Mouse (Mus musculus) brain, embryonic 14.5 days (tissue): ENCODE data around the gene Mtrex. TPM values are rescaled to one million over a fixed set of nuclear protein-coding genes. Genes with fewer than 3 reads are reported as not detected.

Experiments used
- DNase-seq: peaks from one replicate; pipeline ENCODE4 v3.0.0-alpha.2; 2011; ENCODE audit warnings: low read depth
- CTCF ChIP-seq: fragments of 200-500 bp; IDR thresholded peaks from 2 replicates; pipeline ENCODE4 v1.5.1; 2012; ENCODE audit warnings: inconsistent platforms, mild to moderate bottlenecking, moderate library complexity, borderline replicate concordance; ENCODE audit not compliant: insufficient read depth, insufficient read length; ENCODE audit errors: extremely low read depth
- POLR2A ChIP-seq: fragments of 200-500 bp; IDR thresholded peaks from 2 replicates; pipeline ENCODE4 v1.6.1; 2012; ENCODE audit warnings: mild to moderate bottlenecking, inconsistent platforms, borderline replicate concordance; ENCODE audit not compliant: poor library complexity, insufficient read depth, insufficient read length, severe bottlenecking; ENCODE audit errors: extremely low read depth
- polyA plus RNA-seq: library from polyadenylated mRNA; depleted of rRNA; stranded (reverse); fragments of >200 nt; gene quantifications from 2 replicates; pipeline ENCODE4 v1.2.3, GENCODE M21; 2012

The Mtrex gene
- polyA plus RNA-seq, 1 experiment: 56.2 TPM

- TF ChIP-seq CTCF: no peak
- no peak for TF ChIP-seq POLR2A
- peak; percentile 37 for DNase-seq
Observed at GRCm38 (mm10) chr13:112840241-112841087, 86.7 kb downstream of the Mtrex start.

GRCm38 (mm10) chr13:112838562-112839232 lies 88.5 kb downstream of the Mtrex start:
- DNase-seq: no peak
- TF ChIP-seq POLR2A (no peak), CTCF (no peak)

- DNase-seq: no peak
- TF ChIP-seq POLR2A: no peak
- TF ChIP-seq CTCF: no peak
Observed at GRCm38 (mm10) chr13:112837621-112838155, 89.5 kb downstream of the Mtrex start.

GRCm38 (mm10) chr13:112836951-112837350 lies 90.2 kb downstream of the Mtrex start:
- DNase-seq: no peak
- no peak for TF ChIP-seq CTCF
- no peak for TF ChIP-seq POLR2A

GRCm38 (mm10) chr13:112835113-112835512 lies 92.1 kb downstream of the Mtrex start:
- TF ChIP-seq CTCF (no peak), POLR2A (no peak)
- peak; percentile 58 for DNase-seq

GRCm38 (mm10) chr13:112833895-112834263 lies 93.3 kb downstream of the Mtrex start:
- TF ChIP-seq CTCF (no peak), POLR2A (no peak)
- peak; percentile 71 for DNase-seq

GRCm38 (mm10) chr13:112833253-112833894 lies 93.8 kb downstream of the Mtrex start:
- TF ChIP-seq CTCF (no peak), POLR2A (no peak)
- peak; percentile 27 for DNase-seq

- no peak for DNase-seq
- TF ChIP-seq CTCF: no peak
- TF ChIP-seq POLR2A: no peak
Observed at GRCm38 (mm10) chr13:112832589-112832988, 94.6 kb downstream of the Mtrex start.

- no peak for DNase-seq
- no peak for TF ChIP-seq POLR2A
- TF ChIP-seq CTCF: no peak
Observed at GRCm38 (mm10) chr13:112829619-112830018, 97.6 kb downstream of the Mtrex start.

- no peak for DNase-seq
- TF ChIP-seq CTCF (no peak), POLR2A (no peak)
Observed at GRCm38 (mm10) chr13:112825479-112825878, 101.7 kb downstream of the Mtrex start.

- TF ChIP-seq POLR2A: no peak
- TF ChIP-seq CTCF: no peak
- no peak for DNase-seq
Observed at GRCm38 (mm10) chr13:112823911-112824648, 103.1 kb downstream of the Mtrex start.

GRCm38 (mm10) chr13:112823236-112823910 lies 103.8 kb downstream of the Mtrex start:
- DNase-seq: no peak
- TF ChIP-seq POLR2A (no peak), CTCF (no peak)
